10 mouse cellular contexts compared by ENCODE assay signal in the genomic region with DNA sequence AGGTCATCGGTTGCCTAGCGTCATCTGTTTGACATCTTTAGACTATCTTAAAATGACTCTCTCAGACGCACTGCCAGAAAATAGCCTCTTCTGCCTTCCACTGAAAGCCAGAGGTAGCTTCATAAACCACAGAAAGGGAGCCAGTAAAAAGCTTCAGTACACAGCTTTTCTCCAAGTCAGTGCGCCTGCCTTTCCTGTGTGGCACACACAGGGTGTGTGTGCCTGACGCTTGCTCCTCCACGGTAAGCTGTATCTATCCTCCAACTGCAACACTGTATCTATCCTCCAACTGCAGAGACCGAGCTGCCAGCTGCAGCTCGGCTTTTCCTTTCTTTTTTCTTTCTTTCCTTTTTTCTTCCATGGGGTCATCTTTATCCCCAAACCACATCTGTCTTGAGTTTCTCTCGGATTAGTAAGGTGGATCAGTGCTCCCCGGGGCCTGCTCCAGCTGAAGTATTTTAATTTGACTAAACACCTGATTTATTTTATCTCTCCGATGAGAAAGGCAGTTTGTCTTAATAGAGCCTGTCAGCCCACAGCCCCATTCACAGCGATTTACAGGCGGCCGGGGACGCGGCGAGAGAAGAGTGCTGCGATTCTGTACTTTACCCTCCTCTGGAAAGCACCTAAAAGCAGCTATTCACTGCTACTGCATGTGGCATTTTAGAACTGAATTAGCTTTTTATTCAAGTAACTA.
DNase-seq lines count a peak whose midpoint lies in the region; ATAC-seq lines count a peak whose summit lies in the region.
"Had no signal": no experiment of that assay in that cellular context is flagged by ENCODE, and none has a peak within 500 bp of the region (broad histone marks: within the 10 kb centered on the region; RNA-seq: fewer than 3 reads in every experiment).

No protein-coding gene starts in this region.

- H3K4me1 ChIP-seq in kidney, embryonic 16.5 days (ENCODE audit: insufficient read depth, low read length): peaks cover 3% of the 10 kb centered on the region; the same call in 1 of the 2 replicates
- H3K4me1 ChIP-seq in intestine, embryonic 14.5 days (replicated peaks; ENCODE audit: control insufficient read depth, insufficient read depth, low read length): peaks cover 11% of the 10 kb centered on the region; the same call in 1 of the 2 replicates
- peaks cover 27% of the 10 kb centered on the region for H3K4me1 ChIP-seq in neural tube, embryonic 11.5 days (ENCODE audit: control insufficient read depth, insufficient read depth, low read length)

- H3K9ac ChIP-seq in kidney, embryonic 16.5 days (replicated peaks; ENCODE audit: low read length): no peak overlapping the region
- no peak overlapping the region for H3K9ac ChIP-seq in intestine, embryonic 14.5 days (ENCODE audit: low read length)
- no peak overlapping the region for H3K9ac ChIP-seq in neural tube, embryonic 11.5 days (ENCODE audit: low read length)
- H3K9ac ChIP-seq: liver, embryonic 14.5 days had no signal

- no peaks in the 10 kb centered on the region for H3K36me3 ChIP-seq in kidney, embryonic 16.5 days (ENCODE audit: insufficient read depth, low read length)
- H3K36me3 ChIP-seq in intestine, embryonic 14.5 days (ENCODE audit: control insufficient read depth, insufficient read depth, low read length): no peaks in the 10 kb centered on the region
- H3K36me3 ChIP-seq in neural tube, embryonic 11.5 days (ENCODE audit: control insufficient read depth, insufficient read depth, low read length): no peaks in the 10 kb centered on the region

- H3K27ac ChIP-seq in kidney, embryonic 16.5 days (ENCODE audit: low read length): no peak overlapping the region
- H3K27ac ChIP-seq in intestine, embryonic 14.5 days (ENCODE audit: low read depth): no peak overlapping the region
- H3K27ac ChIP-seq in neural tube, embryonic 11.5 days (ENCODE audit: low read depth, low read length): no peak overlapping the region
- H3K27ac ChIP-seq: liver, embryonic 14.5 days had no signal

- H3K4me2 ChIP-seq in kidney, embryonic 16.5 days (replicated peaks; ENCODE audit: low read depth, low read length): peak overlapping the region; percentile 46
- H3K4me2 ChIP-seq in intestine, embryonic 14.5 days (ENCODE audit: low read length): peak overlapping the region; percentile 44
- H3K4me2 ChIP-seq in neural tube, embryonic 11.5 days (ENCODE audit: low read depth): peak overlapping the region; percentile 35

- ATAC-seq in kidney, embryonic 16.5 days (ENCODE audit: low FRiP score, low TSS enrichment): no peak
- ATAC-seq in erythroid progenitor cell, adult 5-6 weeks (replicated peaks; ENCODE audit: low FRiP score, poor library complexity, severe bottlenecking): peak; percentile 50; the same call in 1 of the 2 replicates
- ATAC-seq in intestine, embryonic 14.5 days (replicated peaks; ENCODE audit: low FRiP score, low TSS enrichment, low read depth): no peak
- ATAC-seq in neural tube, embryonic 11.5 days (ENCODE audit: insufficient read depth, low FRiP score, low TSS enrichment): peak; percentile 70; the same call in 1 of the 2 replicates
- ATAC-seq in CD4-positive, CD25-positive, alpha-beta regulatory T cell, adult 4 months: no peak

- no peaks in the 10 kb centered on the region for H3K9me3 ChIP-seq in kidney, embryonic 16.5 days (ENCODE audit: low read length)
- H3K9me3 ChIP-seq in intestine, embryonic 14.5 days (ENCODE audit: control insufficient read depth, low read length): no peaks in the 10 kb centered on the region
- H3K9me3 ChIP-seq in neural tube, embryonic 11.5 days (ENCODE audit: control insufficient read depth, low read length): no peaks in the 10 kb centered on the region

- DNase-seq in kidney, postnatal 10 days: no peak
- no peak for DNase-seq in intestine, embryonic 14.5 days (ENCODE audit: low spot score)
- peak; percentile 63 for DNase-seq in neural tube, embryonic 11.5 days (ENCODE audit: low spot score)
- no peak for DNase-seq in thymus, adult 18-20 months
- no peak for DNase-seq in cerebellum, postnatal 36 days

- peak overlapping the region; percentile 17 for H3K4me3 ChIP-seq in kidney, embryonic 16.5 days (ENCODE audit: low read length)
- H3K4me3 ChIP-seq in intestine, embryonic 14.5 days (ENCODE audit: low read depth, low read length): peak overlapping the region; percentile 13
- no peak overlapping the region for H3K4me3 ChIP-seq in neural tube, embryonic 11.5 days (ENCODE audit: low read depth, low read length)
- H3K4me3 ChIP-seq: erythroblast, embryonic 14.5 days had no signal

- 0 out of 2 replicates have a peak, but pooled peaks cover 2% of the 10 kb centered on the region for H3K27me3 ChIP-seq in kidney, embryonic 16.5 days (ENCODE audit: insufficient read depth, low read length)
- no peaks in the 10 kb centered on the region for H3K27me3 ChIP-seq in intestine, embryonic 14.5 days (replicated peaks; ENCODE audit: control insufficient read depth, insufficient read depth, low read length)
- no peaks in the 10 kb centered on the region for H3K27me3 ChIP-seq in neural tube, embryonic 11.5 days (ENCODE audit: control insufficient read depth, insufficient read depth, low read length)

- 20% methylated on average over 18 of the region's 18 CpGs for WGBS in kidney, embryonic 16.5 days
- WGBS in intestine, embryonic 14.5 days: 23% methylated on average over 18 of the region's 18 CpGs
- WGBS in neural tube, embryonic 11.5 days: 12% methylated on average over 18 of the region's 18 CpGs

Comparison
In these comparisons a context has a peak if more than half of its experiments do, and no peak if none do; other contexts are left out.
1. ATAC-seq: peak in erythroid progenitor cell, adult 5-6 weeks (single experiment) and neural tube, embryonic 11.5 days (single experiment); none in kidney, embryonic 16.5 days (single experiment), intestine, embryonic 14.5 days (single experiment) and CD4-positive, CD25-positive, alpha-beta regulatory T cell, adult 4 months (single experiment).
2. Peak in every context shown above with its lines, with median percentiles within 50 percentile points of each other: H3K4me2 ChIP-seq.